Mouse (Mus musculus) embryonic facial prominence, embryonic 11.5 days (tissue): ENCODE results near the gene Gm20388. TPM values are rescaled to one million over a fixed set of nuclear protein-coding genes. Genes with fewer than 3 reads are reported as not detected.

Source experiments
- ATAC-seq: fragments of 200-750 bp; cut with Nextera tagmentation; replicated peaks from 2 replicates; pipeline ENCODE4 v1.8.0; 2017; ENCODE audit warnings: low read depth; ENCODE audit not compliant: insufficient number of reproducible peaks, low FRiP score, low TSS enrichment
- DNase-seq: peaks from one replicate; pipeline ENCODE4 v3.0.0-alpha.2; 2015; ENCODE audit warnings: low spot score
- H3K27ac ChIP-seq: fragments of 300-500 bp; sonication (generic); replicated peaks from 2 replicates; pipeline ENCODE4 v1.5.1; 2014; ENCODE audit warnings: mild to moderate bottlenecking, low read depth, low read length, control low read depth
- H3K27me3 ChIP-seq: fragments of 300-500 bp; sonication (generic); 2 replicates; pipeline ENCODE4 v1.6.1; 2014; ENCODE audit warnings: mild to moderate bottlenecking, low read length, moderate library complexity, mixed read lengths; ENCODE audit not compliant: control insufficient read depth, insufficient read depth
- H3K36me3 ChIP-seq: fragments of 300-500 bp; sonication (generic); replicated peaks from 2 replicates; pipeline ENCODE4 v1.6.1; 2014; ENCODE audit warnings: low read depth, mild to moderate bottlenecking, low read length, moderate library complexity, mixed read lengths; ENCODE audit not compliant: control insufficient read depth, insufficient read depth
- H3K4me1 ChIP-seq: fragments of 300-500 bp; sonication (generic); 2 replicates; pipeline ENCODE4 v1.6.1; 2014; ENCODE audit warnings: low read length, mixed read lengths; ENCODE audit not compliant: control insufficient read depth, insufficient read depth
- H3K4me2 ChIP-seq: fragments of 300-500 bp; sonication (generic); 2 replicates; pipeline ENCODE4 v1.6.1; 2014; ENCODE audit warnings: low read depth, mild to moderate bottlenecking, control low read depth, low read length, moderate library complexity
- H3K4me3 ChIP-seq: fragments of 300-500 bp; sonication (generic); 2 replicates; pipeline ENCODE4 v1.5.1; 2014; ENCODE audit warnings: low read depth, low read length, control low read depth
- H3K9ac ChIP-seq: fragments of 300-500 bp; sonication (generic); replicated peaks from 2 replicates; pipeline ENCODE4 v1.6.1; 2014; ENCODE audit warnings: mild to moderate bottlenecking, control low read depth, low read length
- H3K9me3 ChIP-seq: fragments of 300-500 bp; sonication (generic); replicated peaks from 2 replicates; pipeline ENCODE4 v1.6.1; 2016; ENCODE audit warnings: mild to moderate bottlenecking, low read length, inconsistent platforms, mixed read lengths; ENCODE audit not compliant: control insufficient read depth
- whole genome bisulfite sequencing: fragments of 180-500 bp; shearing (Covaris S2); extraction: QIAGEN DNeasy Blood & Tissue Kit; methylation state at CpG from one replicate; pipeline ENCODE4 v1.1.7; 2014; 5-methylcytosine and 5-hydroxymethylcytosine counted together
- polyA plus RNA-seq: library from polyadenylated mRNA; unstranded; fragments of >200 nt; fragmentation: Nextera tagmentation; extraction: Ambion mirVana; gene quantifications from 2 replicates; pipeline ENCODE4 v1.2.1, GENCODE M21; 2014

Gm20388 gene
- polyA plus RNA-seq, 1 experiment from 2014 or later, result 3.1 TPM

DNA sequence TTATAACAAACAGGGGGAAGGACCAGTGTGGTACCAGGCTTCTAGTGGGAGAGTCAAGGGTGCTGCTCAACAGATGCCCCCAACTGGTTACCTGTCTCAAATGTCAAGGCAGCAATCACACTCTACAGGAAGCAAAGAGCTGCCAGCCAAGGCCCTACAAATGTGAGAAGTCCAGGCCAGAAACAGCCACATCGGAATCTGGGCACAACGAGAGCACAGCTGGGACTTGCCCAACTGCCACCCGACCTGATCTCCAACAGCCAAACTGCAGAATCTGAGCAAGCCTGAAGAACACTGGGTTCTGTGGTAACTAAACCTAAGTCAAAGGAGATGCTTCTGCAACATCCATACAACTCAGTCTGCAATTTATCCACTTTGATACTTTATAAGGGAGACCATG, 4015.0 kb downstream of the Gm20388 start:
- Histone ChIP-seq H3K27ac (no peak overlapping the region), H3K9me3 (no peaks in the 10 kb centered on the region), H3K4me1 (no peaks in the 10 kb centered on the region), H3K27me3 (no peaks in the 10 kb centered on the region), H3K9ac (no peak overlapping the region), H3K36me3 (no peaks in the 10 kb centered on the region; the same call in none of the 2 replicates), H3K4me3 (no peak overlapping the region), H3K4me2 (no peak overlapping the region)
- WGBS, result 85% methylated on average over 3 of the region's 3 CpGs
- ATAC-seq, result no peak
- no peak for DNase-seq

DNA sequence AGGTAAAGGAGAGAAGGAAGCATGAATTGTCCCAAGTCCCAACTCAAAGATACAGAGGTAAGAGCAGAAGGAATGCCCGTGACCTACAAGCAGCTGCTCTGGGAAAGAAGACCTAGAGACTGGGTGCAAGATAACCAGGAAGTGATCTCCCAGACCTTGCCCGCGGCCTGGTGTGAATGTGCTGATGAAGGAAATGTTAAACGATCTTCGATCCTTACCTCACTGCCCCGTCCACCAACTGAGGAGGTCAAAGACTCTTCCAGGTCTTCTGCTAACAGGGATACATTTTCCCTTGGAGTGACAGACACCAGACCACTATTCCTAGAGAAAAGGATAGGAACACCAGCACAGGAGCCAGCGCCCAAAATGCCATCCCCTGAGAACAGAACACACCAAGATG, 4018.4 kb downstream of the Gm20388 start:
- no peak for DNase-seq
- no peaks in the 10 kb centered on the region for H3K27me3 ChIP-seq
- no peak overlapping the region for H3K27ac ChIP-seq
- H3K4me3 ChIP-seq, result no peak overlapping the region
- H3K9ac ChIP-seq, result no peak overlapping the region
- H3K36me3 ChIP-seq, result peaks cover 5% of the 10 kb centered on the region
- no peak overlapping the region for H3K4me2 ChIP-seq
- H3K9me3 ChIP-seq, result no peaks in the 10 kb centered on the region
- no peaks in the 10 kb centered on the region for H3K4me1 ChIP-seq
- 91% methylated on average over 7 of the region's 7 CpGs for WGBS
- ATAC-seq, result no peak

DNA sequence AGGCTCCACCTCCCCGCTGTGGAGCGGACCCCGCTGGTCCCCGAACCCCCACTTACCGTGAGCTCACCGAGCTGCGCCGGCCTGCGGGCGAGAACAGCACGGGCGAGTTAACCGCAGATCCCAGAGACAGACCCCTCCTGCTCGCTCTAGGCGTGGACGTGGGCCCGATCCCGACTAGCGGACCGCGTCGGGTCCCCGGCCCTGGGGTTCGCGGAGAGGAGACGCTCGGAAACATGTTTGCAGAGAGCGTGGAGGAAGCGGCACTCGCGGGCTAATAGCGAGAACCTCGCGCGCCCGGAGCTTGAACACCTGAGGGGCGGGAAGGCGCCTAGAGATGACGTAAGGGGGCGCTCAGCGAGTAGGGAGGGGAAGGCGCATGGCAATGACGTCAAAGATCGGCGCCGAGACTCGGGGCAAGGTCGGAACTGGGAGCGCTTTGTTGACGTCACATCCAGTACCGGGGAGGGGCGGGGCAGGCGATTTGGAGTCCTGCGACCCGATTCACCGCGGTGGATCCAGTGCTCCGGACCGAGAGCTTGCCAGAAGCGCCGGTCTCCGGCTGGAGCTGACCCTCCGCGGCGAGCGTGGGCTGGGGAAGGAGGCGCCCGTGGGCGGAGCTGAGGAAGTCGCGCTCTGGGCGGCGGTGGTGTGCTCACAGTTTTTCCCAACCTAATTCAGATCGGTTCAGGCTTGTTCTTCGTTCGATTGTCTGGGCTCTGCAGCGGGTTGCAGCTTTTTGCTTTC, 4038.5 kb downstream of the Gm20388 start, which contains the start of gene Nup133:
Nup133 (minus strand) TSS at position 324 of the 744 bp plus-strand sequence.
- DNase-seq, result peak; percentile 100
- peak within 1 kb of the TSS; percentile 83 for H3K9ac ChIP-seq
- peak within 1 kb of the TSS; percentile 99 for H3K4me3 ChIP-seq
- H3K36me3 ChIP-seq, result no peaks in the 10 kb centered on the region
- H3K27me3 ChIP-seq, result no peaks in the 10 kb centered on the region
- H3K4me2 ChIP-seq, result peak within 1 kb of the TSS; percentile 81
- no peaks in the 10 kb centered on the region for H3K4me1 ChIP-seq
- H3K9me3 ChIP-seq, result no peaks in the 10 kb centered on the region
- peak; percentile 80 for ATAC-seq
- no peak within 1 kb of the TSS; the same call in 1 of the 2 replicates for H3K27ac ChIP-seq
- under 1% methylated on average over 77 of the region's 77 CpGs for WGBS

DNA sequence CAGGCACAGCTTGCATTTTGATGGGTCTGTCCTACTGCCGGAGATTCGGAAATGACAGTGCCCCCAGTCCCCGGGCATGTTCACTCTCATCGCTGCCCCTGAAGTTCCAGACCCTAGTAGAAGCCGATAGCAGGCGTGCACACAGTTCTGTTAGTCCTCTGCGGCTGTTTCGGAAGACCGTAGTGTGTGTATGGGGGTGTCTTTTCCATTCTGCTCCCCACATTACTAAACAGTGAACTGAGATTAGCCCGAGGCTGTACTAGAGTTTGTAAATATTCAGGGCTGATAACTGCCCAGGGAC, 4039.0 kb downstream of the Gm20388 start:
- H3K4me1 ChIP-seq, result no peaks in the 10 kb centered on the region
- ATAC-seq (peak; percentile 54; the same call in 1 of the 2 replicates), DNase-seq (no peak)
- H3K4me2 ChIP-seq, result peak overlapping the region; percentile 81
- H3K4me3 ChIP-seq, result peak overlapping the region; percentile 99
- H3K9me3 ChIP-seq, result no peaks in the 10 kb centered on the region
- H3K9ac ChIP-seq, result peak overlapping the region; percentile 75
- no peak overlapping the region for H3K27ac ChIP-seq
- H3K36me3 ChIP-seq, result no peaks in the 10 kb centered on the region
- WGBS, result 4% methylated on average over 10 of the region's 10 CpGs
- H3K27me3 ChIP-seq, result no peaks in the 10 kb centered on the region

DNA sequence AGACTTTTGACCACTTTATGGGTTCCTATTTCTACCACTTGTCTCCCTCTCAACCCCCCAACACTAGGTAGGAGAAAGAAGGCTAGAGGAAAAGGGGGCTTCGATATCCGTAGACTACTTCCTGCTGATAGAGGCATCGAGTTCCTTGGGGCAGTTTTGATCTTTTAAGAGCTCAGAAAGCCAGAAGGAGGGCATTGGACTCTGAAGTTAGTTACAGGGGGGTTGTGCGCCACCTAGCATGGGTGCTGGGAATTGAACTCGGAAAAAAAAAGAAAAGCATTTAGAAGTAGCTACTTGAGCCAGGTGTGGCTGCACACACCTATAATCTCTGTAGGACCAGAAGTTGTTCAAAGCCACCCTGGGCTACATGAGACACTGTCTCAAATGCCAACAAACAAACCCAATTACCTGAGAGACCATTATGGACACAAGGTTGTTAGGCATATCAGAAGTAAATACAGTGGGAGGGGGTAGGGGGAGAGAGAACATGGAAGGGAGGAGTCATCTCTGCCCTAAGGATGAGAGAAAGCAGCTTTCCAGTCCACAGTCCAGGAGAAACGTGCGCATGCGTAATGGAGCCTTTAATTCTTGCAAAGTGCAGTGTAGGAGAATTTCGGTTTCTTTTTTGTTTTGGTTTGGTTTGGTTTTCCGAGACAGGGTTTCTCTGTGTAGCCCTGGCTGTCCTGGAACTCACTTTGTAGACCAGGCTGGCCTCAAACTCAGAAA, 4039.6 kb downstream of the Gm20388 start:
- no peaks in the 10 kb centered on the region for H3K27me3 ChIP-seq
- no peak overlapping the region; the same call in 1 of the 2 replicates for H3K27ac ChIP-seq
- no peak for ATAC-seq

DNA sequence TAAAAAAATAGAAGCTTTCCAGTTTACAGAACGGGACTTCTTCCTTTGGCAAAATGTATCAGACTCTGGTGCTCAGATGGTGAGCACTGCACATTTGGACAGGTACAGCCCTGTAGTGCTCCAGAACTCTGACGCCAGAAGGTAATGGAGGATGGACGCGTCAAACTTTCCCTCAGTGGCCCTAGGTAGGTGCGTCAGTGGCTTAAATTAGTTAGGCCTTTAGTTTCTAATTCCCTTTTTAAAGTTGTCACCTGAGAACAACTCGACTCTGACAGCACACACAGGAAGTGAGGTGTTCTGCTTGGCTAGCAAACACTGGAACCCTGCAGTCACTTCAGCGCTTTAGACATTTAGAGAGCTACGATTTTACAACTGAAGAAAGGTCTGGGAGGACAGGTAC, 4043.0 kb downstream of the Gm20388 start:
- Histone ChIP-seq H3K4me1 (no peaks in the 10 kb centered on the region), H3K4me2 (no peak overlapping the region), H3K27me3 (no peaks in the 10 kb centered on the region), H3K9me3 (no peaks in the 10 kb centered on the region), H3K36me3 (no peaks in the 10 kb centered on the region), H3K4me3 (no peak overlapping the region), H3K27ac (no peak overlapping the region), H3K9ac (no peak overlapping the region)
- no peak for DNase-seq
- 87% methylated on average over 8 of the region's 8 CpGs for WGBS
- ATAC-seq, result no peak

More for the DNA sequence above, 4039.6 kb downstream of the Gm20388 start:
- Histone ChIP-seq H3K4me2 (peak overlapping the region; percentile 81), H3K4me1 (no peaks in the 10 kb centered on the region), H3K36me3 (no peaks in the 10 kb centered on the region), H3K9ac (peak overlapping the region; percentile 75; the same call in 1 of the 2 replicates), H3K4me3 (peak overlapping the region; percentile 99), H3K9me3 (no peaks in the 10 kb centered on the region)
- peak; percentile 84 for DNase-seq
- 32% methylated on average over 10 of the region's 10 CpGs for WGBS

DNA sequence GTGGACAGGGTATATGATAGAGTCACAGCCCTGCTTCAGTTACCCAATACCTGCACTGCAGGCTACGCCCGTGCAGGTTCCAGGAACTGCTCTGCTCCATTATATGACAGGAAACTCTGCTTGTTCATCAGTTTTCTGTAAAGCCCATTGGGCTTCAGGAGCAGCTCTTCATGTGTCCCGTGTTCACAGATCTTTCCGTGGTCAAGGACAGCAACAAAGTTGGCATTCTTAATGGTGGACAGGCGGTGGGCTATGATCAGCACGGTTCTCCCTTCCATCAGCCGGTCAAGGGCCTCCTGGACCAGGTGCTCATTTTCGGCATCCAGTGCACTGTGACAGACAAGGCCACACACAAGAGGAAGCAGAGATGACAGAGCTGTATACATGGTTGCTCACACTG, 4043.6 kb downstream of the Gm20388 start:
- Histone ChIP-seq H3K9ac (no peak overlapping the region), H3K4me2 (no peak overlapping the region), H3K4me1 (no peaks in the 10 kb centered on the region), H3K27ac (no peak overlapping the region), H3K9me3 (no peaks in the 10 kb centered on the region), H3K36me3 (no peaks in the 10 kb centered on the region), H3K27me3 (no peaks in the 10 kb centered on the region), H3K4me3 (no peak overlapping the region)
- ATAC-seq (no peak), DNase-seq (no peak)
- 94% methylated on average over 8 of the region's 8 CpGs for WGBS

DNA sequence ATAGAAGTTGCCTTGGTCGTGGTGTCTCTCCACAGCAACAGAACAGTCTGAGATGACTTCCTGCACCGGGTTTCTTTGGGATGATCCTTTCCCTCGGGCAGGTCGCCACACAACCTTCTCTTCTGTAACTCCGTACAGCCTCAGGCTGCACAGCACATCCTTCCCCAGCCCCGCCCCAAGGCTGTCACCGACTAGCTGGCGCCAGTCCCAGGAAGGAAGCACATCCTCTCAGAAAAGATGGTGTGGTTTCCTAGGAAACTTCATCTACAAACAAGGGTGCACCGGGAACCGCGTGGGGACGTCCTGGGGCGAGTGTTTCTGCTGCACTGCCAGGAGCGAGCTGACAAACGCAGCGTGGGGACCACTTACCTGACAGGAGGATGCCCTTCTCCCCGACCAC, 4047.5 kb downstream of the Gm20388 start:
- Histone ChIP-seq H3K4me3 (no peak overlapping the region), H3K27me3 (no peaks in the 10 kb centered on the region), H3K9me3 (no peaks in the 10 kb centered on the region), H3K4me1 (no peaks in the 10 kb centered on the region), H3K36me3 (no peaks in the 10 kb centered on the region), H3K27ac (no peak overlapping the region), H3K4me2 (no peak overlapping the region), H3K9ac (no peak overlapping the region)
- WGBS, result 80% methylated on average over 17 of the region's 17 CpGs
- ATAC-seq, result no peak
- DNase-seq, result no peak
